Mouse (Mus musculus) brain, adult 2 months (tissue): ENCODE data around the gene Frmd8.
A peak's percentile ranks its signal among the peaks of the same experiment; 100 is the strongest.

Experiments
- DNase-seq: peaks from one replicate; pipeline ENCODE4 v3.0.0; 2011; ENCODE audit warnings: low read depth, low spot score

Frmd8 gene

DNA sequence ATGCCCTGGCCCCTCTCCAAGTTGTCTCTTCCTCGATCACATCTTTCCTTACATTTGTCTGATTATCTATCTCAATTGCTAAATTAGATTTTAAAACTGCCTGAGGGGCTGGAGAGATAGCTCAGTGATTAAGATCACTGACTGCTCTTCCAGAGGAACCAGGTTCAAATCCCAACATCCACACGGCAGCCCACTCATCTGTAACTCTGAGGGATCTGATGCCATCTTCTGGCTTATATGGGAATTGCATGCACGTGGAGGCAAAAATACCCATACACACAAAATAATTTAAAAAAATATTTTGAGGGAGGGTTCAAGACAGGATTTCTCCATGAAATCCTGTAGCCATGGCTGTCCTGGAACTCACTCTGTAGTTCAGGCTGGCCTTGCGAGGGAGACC is 10.8 kb upstream of the Frmd8 start:
- DNase-seq: no peak

GRCm38 (mm10) chr19:5883935-5884334 is 8.9 kb upstream of the Frmd8 start:
- DNase-seq: no peak

GRCm38 (mm10) chr19:5882079-5882478 is 7.0 kb upstream of the Frmd8 start:
- peak; percentile 39 for DNase-seq

DNA sequence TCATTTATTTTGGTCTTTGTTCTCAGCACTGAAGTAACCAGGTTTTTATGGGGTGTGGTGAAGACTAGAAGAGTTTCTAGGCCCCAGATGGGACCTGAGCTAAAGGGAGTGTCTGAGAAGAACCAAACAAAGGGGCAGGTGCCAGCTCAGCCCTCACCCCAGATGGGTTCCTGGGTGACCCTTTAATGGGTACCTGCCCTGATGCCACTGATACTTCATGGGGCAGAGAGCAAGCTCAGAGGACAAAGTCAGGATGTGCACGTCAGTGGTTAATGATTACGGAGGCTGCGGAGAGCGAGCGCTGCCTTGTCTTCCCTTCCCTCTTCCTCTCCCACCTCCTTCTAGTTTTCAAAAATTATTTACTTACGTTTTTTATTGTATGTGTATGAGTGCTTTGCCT is 6.1 kb upstream of the Frmd8 start:
- no peak for DNase-seq

DNA sequence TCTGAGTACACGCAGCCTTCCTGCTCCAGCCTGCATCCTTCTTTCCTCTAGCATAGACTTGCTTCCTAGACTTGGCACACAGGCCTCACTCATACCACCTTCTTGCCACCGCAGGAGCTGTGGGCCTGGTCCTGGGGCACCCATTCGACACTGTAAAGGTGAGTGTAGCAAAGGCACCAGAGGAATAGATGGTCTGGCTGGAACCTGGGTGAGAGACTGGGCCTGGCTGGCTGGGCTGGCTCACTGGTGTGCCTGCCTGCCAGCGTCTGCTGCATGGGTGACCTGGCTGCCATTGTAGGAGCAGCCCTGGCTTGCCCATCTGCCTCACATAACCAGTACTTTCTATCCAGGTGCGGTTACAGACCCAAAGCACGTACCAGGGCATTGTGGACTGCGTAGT is 4.7 kb upstream of the Frmd8 start:
- DNase-seq: no peak

GRCm38 (mm10) chr19:5878916-5879315 is 3.8 kb upstream of the Frmd8 start:
- DNase-seq: no peak

GRCm38 (mm10) chr19:5878362-5878722 is 3.3 kb upstream of the Frmd8 start:
- DNase-seq: no peak

DNA sequence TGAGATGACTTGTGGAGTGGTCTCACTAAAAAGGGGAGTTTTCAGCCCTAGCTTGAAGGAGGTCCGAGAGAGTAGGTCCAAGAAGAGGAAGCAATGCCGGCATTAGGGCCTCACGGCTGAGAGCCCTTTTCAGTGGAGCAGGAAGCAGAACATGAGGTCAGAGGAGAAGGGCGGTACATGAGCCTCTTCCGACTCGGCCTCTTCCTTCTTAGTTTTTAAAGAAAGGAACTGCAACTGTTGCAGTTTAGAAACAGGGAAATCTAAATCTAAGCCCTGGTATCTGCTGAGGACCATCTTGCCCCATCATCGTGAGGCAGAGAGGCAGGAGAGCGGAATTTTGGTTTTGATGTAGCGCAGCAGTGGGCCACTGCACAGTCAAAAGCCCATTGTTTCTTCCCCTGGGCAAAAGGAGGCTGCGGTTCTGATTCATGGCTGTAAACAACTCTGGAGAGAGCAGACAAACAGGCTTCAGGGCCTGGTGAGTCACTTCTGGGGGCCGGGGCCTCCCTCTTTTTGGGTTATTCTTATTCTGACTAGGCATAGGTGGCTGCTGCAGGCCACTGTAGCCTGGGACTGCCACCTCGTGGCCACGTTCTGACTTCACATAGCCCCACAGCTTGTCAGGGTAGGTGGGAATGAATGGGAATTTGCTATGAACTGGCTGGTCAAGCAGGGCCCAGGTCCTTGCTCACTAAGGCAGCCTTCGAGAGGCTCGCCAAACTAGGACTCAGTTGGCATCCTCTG is 2.7 kb upstream of the Frmd8 start, which contains the start of gene Slc25a45:
Slc25a45 (plus strand) TSS at position 191 of the 744 bp plus-strand sequence.
- peak; percentile 93 for DNase-seq

DNA sequence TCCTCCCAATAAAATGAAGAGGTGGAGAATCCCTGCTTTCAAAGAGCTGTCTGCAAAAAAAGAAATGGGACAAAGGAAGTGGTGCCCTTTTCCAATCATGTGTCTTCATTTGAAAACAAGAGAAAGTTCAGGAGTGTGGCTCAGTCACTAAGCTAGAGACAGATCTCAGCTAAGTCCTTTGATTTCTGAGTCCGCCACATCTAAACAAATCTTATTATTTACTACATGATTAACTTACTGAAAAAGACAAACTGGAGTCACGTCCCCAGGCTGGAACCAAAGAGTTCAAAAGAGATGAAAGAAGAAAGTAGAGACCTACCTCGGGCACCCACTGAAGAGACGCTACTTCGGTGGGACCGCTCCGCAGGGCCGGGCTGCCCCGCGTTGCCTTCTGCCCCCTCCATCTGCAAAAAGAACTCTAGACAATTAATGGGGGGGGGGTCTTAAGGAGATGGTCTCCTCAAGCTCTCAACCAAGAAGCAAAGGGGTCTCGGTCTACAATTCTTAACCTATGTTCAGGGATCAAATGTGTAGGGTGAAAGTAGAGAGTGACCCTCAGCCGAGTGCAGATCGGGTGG is 594 bp downstream of the Frmd8 start:
- DNase-seq: no peak

GRCm38 (mm10) chr19:5872931-5873556 is 2.0 kb downstream of the Frmd8 start:
- DNase-seq: no peak

- no peak for DNase-seq
These were observed 2.5 kb downstream of the Frmd8 start for GRCm38 (mm10) chr19:5872528-5872927.

DNA sequence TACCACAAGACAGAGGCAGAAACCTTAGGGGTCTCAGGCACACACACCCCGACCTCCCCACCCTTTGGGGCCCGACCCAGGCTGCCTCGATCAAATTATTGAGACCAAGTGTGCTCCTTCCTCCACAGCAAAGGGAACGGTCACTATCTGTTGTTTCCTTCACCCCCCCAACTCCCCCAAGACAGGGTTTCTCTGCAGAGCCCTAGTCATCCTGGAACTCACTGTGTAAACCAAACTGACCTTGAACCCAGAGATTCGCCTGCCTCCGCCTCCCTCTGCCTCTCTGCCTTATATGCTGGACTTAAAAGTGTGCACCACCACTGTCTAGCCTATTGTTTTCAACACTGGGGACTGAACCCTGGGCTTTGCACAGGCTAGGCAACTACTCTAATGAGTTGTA is 3.4 kb downstream of the Frmd8 start:
- DNase-seq: no peak

DNA sequence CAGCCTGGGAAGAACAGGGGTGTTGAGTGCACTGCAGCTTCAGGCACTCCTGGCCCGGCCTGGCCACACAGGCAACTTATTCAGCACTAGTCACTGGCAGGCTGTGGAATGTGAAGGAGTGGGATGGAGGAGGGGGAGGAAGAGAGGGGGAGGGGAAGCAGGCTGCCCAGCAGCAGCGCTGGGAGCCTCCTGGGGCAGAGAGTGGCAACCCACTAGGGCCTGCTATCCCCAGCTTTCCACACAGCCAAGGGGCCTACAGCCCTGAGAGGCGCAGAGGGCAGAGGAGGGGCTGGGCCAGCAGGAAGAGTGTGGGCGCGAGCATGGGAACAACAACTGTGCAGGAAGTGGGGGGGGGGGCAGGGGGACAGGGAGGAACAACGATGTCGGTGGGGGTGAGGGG is 3.8 kb downstream of the Frmd8 start:
- DNase-seq: peak; percentile 51

- DNase-seq: no peak
These were observed 7.0 kb downstream of the Frmd8 start for GRCm38 (mm10) chr19:5868096-5868495.

GRCm38 (mm10) chr19:5864710-5865398 is 10.2 kb downstream of the Frmd8 start:
- DNase-seq: no peak

DNA sequence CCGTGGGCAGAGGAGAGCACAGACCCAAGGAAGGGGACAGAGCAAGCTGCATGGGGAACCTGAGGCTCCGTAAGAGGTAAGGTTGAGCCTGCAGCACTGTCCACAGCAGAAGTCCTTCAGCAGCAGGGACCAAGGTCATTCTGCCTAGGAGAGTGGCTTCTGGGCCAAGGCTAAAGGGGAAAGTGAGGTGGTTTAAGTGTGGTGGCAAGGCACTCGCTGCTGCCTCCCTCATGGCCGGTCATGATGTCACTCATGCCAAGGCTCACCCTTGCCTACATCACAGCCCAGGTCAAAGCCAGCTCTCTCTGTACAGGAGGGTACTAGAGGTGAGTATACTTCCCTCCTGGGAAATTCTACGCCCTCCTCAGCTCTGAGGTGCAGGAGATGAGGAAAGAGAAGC is 11.3 kb downstream of the Frmd8 start:
- no peak for DNase-seq

GRCm38 (mm10) chr19:5862335-5863085 is 12.6 kb downstream of the Frmd8 start:
- DNase-seq: no peak

DNA sequence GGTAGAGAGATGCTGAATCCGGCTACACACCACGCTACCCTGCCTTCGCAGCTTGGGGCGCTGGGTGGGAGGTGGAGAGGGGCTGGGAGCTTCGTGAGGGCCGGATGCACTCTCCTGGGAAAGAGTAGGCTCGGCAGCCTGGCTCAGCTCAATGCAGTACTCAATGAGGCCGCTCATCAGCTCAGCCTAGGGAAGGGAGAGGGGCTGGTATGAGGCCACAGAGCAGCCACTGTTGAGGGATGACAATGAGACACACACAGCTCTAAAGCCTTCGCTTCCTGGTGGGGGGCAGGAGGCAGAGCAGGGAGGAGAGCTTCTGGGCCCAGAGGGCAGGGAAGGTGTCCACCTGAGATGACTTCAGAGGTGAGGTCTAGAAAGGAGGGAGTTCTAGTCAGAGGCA is 18.5 kb downstream of the Frmd8 start:
- DNase-seq: peak; percentile 86

DNA sequence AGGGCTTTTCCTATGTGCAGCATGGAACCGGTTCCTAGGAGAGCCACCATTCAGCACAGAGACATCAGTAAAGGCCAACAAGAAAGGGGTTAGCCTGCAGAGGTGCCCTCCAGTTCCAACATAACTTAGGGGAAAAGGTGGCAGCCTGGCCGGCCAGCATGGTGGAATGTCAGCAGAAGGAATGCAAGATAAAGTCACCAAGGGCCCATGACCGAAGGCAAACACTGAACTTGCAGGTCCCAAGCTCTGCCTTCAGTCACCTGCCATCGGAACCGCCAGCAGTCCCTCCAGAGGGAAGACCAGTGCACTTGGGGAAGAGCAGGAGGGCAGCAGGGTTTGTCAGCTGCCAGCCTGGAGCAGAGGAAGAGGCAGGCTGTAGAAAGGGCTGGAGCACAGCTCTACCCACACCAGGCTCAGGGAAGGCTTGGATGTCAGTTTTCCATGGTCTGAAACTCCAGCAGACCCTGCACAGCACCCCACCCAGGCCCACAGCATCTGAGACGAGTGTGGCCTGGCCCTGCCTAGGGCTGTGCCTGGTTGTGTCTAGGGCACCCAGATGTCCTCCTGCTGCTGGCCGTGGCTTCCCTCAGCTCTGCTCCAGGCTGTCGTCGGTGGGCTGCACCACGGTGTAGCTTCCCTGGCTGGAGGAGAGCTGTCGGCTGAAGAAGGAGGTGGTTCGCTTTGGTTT is 22.9 kb downstream of the Frmd8 start:
- no peak for DNase-seq

DNA sequence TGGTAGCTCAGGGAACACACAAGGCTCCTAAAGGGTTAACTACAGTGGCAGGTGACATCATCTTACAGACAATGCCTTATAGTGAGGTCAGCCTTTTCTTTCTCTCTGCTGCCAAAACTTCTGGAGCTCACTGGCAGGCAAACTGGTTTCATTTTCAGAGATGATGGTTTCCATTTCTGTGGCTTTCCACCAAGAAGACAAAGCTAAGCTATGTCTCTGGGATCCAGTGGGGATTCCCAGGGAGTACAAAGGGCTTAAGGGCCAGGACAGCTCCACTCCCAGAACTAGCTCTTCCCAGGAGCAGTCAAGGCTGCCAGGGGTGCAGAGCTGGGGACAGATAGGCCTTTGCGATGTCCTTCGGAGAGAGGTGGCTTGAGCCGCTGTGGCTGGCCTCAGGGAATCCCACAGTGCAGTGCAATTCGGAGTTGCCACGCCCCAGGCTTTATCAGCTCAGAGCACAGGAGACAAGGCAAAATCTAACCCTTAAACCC is 23.5 kb downstream of the Frmd8 start:
- no peak for DNase-seq

DNA sequence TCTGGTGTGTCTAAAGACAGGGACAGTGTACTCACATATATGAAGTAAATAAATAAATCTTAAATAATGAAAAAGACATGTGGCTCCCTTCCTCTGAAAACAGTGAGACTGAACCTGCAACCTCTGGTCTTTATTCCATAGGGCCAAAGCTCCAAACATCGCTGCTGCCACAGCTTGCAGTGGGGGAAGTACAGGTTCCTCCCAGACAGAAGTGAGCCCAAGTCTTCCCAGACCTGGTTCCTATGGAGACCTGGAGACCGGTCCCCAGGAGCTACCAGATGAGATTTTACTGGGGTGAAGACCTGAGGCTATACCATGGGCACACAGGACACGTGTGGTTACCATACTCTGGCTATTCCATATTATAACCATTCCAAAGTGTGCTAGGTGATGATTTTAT is 24.2 kb downstream of the Frmd8 start:
- DNase-seq: no peak
